Mouse (Mus musculus): ENCODE data around the gene Kin. TPM values are rescaled to one million over a fixed set of nuclear protein-coding genes. Genes with fewer than 3 reads are reported as not detected.

Gene Kin
- polyA plus RNA-seq, 1 experiment from 2014 or later, result 39.9 TPM

DNA sequence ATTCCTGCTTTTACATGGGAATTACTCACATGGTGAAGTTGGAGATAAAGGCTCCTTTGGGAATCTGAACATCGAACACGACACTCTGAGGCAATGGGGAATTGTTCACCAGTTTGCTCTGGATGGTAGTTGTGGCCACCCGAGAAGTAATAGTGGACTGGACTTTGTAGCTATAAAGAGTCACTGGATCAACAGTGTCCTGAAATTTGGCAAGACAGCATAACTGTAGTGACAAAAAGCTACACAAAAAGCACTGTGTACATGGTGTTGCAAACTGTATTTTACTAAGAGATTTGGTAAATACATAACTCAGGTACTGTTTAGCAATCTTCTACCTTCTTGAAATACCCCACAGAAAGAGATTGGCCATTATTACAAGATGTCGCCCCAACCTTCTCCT is 45.7 kb downstream of the Kin start:
- Histone ChIP-seq H3K36me3 (ENCODE audit: control insufficient read depth, insufficient read depth, low read length) (no peaks in the 10 kb centered on the region), H3K9ac (ENCODE audit: low read length) (no peak overlapping the region), H3K27ac (replicated peaks; ENCODE audit: low read depth, low read length) (no peak overlapping the region), H3K4me3 (ENCODE audit: low read depth, low read length) (no peak overlapping the region), H3K27me3 (ENCODE audit: control insufficient read depth, insufficient read depth, low read length) (no peaks in the 10 kb centered on the region), H3K9me3 (ENCODE audit: control insufficient read depth, low read length) (no peaks in the 10 kb centered on the region), H3K4me1 (ENCODE audit: control insufficient read depth, insufficient read depth, low read length) (no peaks in the 10 kb centered on the region), H3K4me2 (ENCODE audit: low read depth, severe bottlenecking) (no peak overlapping the region)
- no peak for ATAC-seq (ENCODE audit: insufficient number of reproducible peaks, low FRiP score, low TSS enrichment, low read depth)
- no peak for DNase-seq (ENCODE audit: low spot score)
- WGBS, result 92% methylated on average over 4 of the region's 4 CpGs

DNA sequence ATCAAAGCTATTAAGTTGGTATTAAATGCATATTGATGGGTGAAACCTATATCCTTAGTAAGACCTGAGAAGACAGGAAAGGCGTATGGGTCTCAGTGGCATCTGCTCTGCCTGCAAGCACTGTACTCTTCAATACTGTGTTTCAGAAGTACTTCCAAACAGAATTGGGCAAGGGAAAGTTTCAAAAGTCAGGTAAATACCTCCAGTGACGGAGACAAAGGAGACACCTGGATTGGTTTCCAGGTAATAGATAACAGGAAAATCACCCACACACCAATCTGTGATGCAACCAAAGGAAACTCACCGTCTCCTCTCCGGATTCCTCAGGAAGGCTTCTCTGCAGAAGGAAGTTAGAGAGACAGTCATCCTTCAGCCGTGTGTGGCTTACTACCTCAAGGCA is 47.1 kb downstream of the Kin start:
- Histone ChIP-seq H3K27ac (replicated peaks; ENCODE audit: low read depth, low read length) (no peak overlapping the region), H3K9me3 (ENCODE audit: control insufficient read depth, low read length) (no peaks in the 10 kb centered on the region), H3K9ac (ENCODE audit: low read length) (no peak overlapping the region), H3K4me2 (ENCODE audit: low read depth, severe bottlenecking) (no peak overlapping the region), H3K27me3 (ENCODE audit: control insufficient read depth, insufficient read depth, low read length) (no peaks in the 10 kb centered on the region), H3K36me3 (ENCODE audit: control insufficient read depth, insufficient read depth, low read length) (no peaks in the 10 kb centered on the region), H3K4me1 (ENCODE audit: control insufficient read depth, insufficient read depth, low read length) (no peaks in the 10 kb centered on the region), H3K4me3 (ENCODE audit: low read depth, low read length) (no peak overlapping the region)
- ATAC-seq (ENCODE audit: insufficient number of reproducible peaks, low FRiP score, low TSS enrichment, low read depth), result no peak
- DNase-seq (ENCODE audit: low spot score), result no peak
- WGBS, result 93% methylated on average over 5 of the region's 5 CpGs

DNA sequence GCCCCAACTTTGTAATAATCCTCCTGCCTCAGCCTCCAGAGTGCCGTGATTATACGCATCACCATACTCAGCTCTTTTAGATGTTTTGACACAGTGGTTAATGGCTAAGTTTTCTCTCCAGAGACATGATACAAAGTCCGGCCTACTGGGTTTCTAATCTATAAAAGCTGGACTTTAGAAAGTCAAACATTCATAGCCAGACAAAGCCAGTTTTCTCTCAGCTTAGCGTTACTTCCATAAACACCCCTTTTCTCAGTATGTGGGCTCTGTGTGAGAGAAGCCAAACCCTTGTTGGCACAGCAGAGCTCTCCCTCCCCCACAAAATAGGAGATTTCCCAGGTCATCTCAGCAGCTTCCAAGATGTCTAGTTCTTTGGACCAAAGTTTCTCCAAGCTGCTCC is 48.2 kb downstream of the Kin start:
- Histone ChIP-seq H3K9me3 (ENCODE audit: control insufficient read depth, low read length) (no peaks in the 10 kb centered on the region), H3K27me3 (ENCODE audit: control insufficient read depth, insufficient read depth, low read length) (no peaks in the 10 kb centered on the region), H3K9ac (ENCODE audit: low read length) (no peak overlapping the region), H3K4me3 (ENCODE audit: low read depth, low read length) (no peak overlapping the region), H3K36me3 (ENCODE audit: control insufficient read depth, insufficient read depth, low read length) (no peaks in the 10 kb centered on the region), H3K4me2 (ENCODE audit: low read depth, severe bottlenecking) (no peak overlapping the region), H3K4me1 (ENCODE audit: control insufficient read depth, insufficient read depth, low read length) (no peaks in the 10 kb centered on the region), H3K27ac (replicated peaks; ENCODE audit: low read depth, low read length) (no peak overlapping the region)
- no peak for ATAC-seq (ENCODE audit: insufficient number of reproducible peaks, low FRiP score, low TSS enrichment, low read depth)
- 88% methylated on average over 4 of the region's 4 CpGs for WGBS
- DNase-seq (ENCODE audit: low spot score), result no peak

DNA sequence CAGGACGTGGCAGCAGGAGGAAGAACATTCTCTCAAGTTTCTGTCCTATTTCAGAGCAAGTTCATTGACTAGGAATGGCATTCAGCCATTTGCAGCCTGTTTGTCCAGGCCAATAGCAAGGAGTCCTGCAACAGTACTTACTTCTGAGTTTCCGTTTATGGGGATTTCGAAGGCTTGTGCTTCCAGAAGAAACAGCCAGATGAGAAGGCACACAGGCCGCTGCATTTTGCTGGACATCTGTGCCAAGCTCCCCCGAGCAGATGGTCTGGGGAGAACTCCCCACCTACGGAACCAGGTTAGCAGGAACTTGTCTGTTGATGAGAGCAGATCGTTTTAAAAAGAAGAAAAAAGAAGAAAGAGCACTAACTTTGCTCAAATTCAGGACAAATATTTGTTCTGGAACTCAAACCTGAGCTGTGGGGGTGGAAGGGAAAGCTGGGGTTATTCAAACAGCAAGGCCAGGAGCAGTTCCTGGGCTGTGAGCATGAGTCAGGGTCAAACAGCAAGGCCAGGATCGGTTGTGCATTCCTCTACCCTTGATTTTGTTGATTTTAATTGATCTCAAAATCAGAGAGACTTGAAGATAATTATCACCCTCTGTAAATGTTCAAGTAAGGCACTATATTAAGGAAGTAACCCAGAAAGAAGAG is 50.1 kb downstream of the Kin start:
- H3K4me1 ChIP-seq (ENCODE audit: control insufficient read depth, insufficient read depth, low read length), result no peaks in the 10 kb centered on the region
- 72% methylated on average over 8 of the region's 8 CpGs for WGBS
- ATAC-seq (ENCODE audit: insufficient number of reproducible peaks, low FRiP score, low TSS enrichment, low read depth) (no peak), DNase-seq (ENCODE audit: low spot score) (no peak)
- H3K36me3 ChIP-seq (ENCODE audit: control insufficient read depth, insufficient read depth, low read length), result no peaks in the 10 kb centered on the region
- no peaks in the 10 kb centered on the region for H3K27me3 ChIP-seq (ENCODE audit: control insufficient read depth, insufficient read depth, low read length)
- no peaks in the 10 kb centered on the region for H3K9me3 ChIP-seq (ENCODE audit: control insufficient read depth, low read length)
- no peak overlapping the region for H3K9ac ChIP-seq (ENCODE audit: low read length)
- no peak overlapping the region for H3K4me2 ChIP-seq (ENCODE audit: low read depth, severe bottlenecking)
- H3K4me3 ChIP-seq (ENCODE audit: low read depth, low read length), result no peak overlapping the region
- H3K27ac ChIP-seq (replicated peaks; ENCODE audit: low read depth, low read length), result no peak overlapping the region

DNA sequence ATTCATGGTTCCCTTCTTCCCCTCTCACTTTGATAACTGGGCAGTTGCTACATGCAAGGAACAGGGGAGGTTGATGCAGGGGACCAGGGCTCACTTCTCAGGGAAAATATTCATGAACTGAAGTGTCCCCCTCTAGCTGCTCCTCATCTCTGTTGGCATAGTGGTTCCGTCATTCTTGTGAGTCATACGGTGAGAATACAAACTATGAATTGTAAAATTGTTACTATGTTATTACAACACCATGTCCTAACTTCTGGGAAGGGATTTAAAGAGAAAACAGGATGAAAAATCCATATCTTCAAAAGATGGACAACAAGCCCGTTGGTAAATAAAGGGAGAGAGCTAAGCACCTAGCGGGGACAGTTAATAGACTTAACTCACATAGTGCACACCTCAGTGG is 50.9 kb downstream of the Kin start, which contains the start of gene Itih2:
Itih2 (minus strand) TSS at position 101 of the 400 bp plus-strand sequence.
- H3K9me3 ChIP-seq (ENCODE audit: control insufficient read depth, low read length), result no peaks in the 10 kb centered on the region
- H3K27ac ChIP-seq (replicated peaks; ENCODE audit: low read depth, low read length), result no peak within 1 kb of the TSS
- H3K4me1 ChIP-seq (ENCODE audit: control insufficient read depth, insufficient read depth, low read length), result no peaks in the 10 kb centered on the region
- WGBS, result 92% methylated on average over 4 of the region's 4 CpGs
- H3K4me3 ChIP-seq (ENCODE audit: low read depth, low read length), result no peak within 1 kb of the TSS
- no peaks in the 10 kb centered on the region for H3K36me3 ChIP-seq (ENCODE audit: control insufficient read depth, insufficient read depth, low read length)
- H3K27me3 ChIP-seq (ENCODE audit: control insufficient read depth, insufficient read depth, low read length), result no peaks in the 10 kb centered on the region
- DNase-seq (ENCODE audit: low spot score) (no peak), ATAC-seq (ENCODE audit: insufficient number of reproducible peaks, low FRiP score, low TSS enrichment, low read depth) (no peak)
- no peak within 1 kb of the TSS for H3K4me2 ChIP-seq (ENCODE audit: low read depth, severe bottlenecking)
- no peak within 1 kb of the TSS for H3K9ac ChIP-seq (ENCODE audit: low read length)

DNA sequence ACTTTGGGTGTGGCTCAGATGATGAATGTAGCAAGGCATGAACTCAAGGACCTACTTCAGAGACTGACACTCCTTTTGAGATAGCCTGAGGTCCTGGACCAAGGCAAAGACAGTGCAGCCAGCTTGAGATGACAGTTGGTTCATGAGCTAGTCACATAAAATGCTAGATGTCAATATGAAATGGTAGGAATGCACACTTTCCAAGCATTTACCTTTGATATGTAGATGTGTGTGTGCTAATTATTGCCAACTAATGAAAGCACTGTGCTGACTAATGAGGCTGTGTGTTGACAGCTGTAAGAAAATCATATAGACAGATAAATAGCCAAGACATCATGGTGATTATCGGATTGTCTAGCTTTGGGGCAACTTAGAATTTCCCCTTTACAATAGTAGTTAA is 51.7 kb downstream of the Kin start:
- 86% methylated on average over 1 of the region's 1 CpGs for WGBS
- Histone ChIP-seq H3K4me3 (ENCODE audit: low read depth, low read length) (no peak overlapping the region), H3K27ac (replicated peaks; ENCODE audit: low read depth, low read length) (no peak overlapping the region), H3K36me3 (ENCODE audit: control insufficient read depth, insufficient read depth, low read length) (no peaks in the 10 kb centered on the region), H3K27me3 (ENCODE audit: control insufficient read depth, insufficient read depth, low read length) (no peaks in the 10 kb centered on the region), H3K9ac (ENCODE audit: low read length) (no peak overlapping the region), H3K4me2 (ENCODE audit: low read depth, severe bottlenecking) (no peak overlapping the region), H3K9me3 (ENCODE audit: control insufficient read depth, low read length) (no peaks in the 10 kb centered on the region), H3K4me1 (ENCODE audit: control insufficient read depth, insufficient read depth, low read length) (no peaks in the 10 kb centered on the region)
- no peak for DNase-seq (ENCODE audit: low spot score)
- no peak for ATAC-seq (ENCODE audit: insufficient number of reproducible peaks, low FRiP score, low TSS enrichment, low read depth)

DNA sequence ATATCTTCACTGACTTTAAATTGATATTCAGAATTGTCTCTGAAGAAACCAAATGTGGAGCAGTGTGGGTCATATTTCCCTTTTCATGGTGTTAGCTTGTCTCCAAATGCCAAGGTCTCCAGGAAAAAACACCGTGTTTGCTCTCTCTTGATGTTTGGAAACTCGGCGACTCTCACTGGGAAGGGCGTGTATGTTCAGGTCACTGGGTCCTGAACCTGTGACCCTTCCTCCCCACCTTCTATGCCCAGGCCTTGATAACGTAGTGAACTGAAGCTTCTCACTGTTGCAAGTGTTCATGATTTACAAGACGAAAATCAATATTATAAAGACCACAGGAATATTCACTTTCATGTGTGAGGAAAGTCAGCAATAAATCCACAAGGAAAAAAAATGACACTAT is 53.5 kb downstream of the Kin start:
- H3K27ac ChIP-seq (replicated peaks; ENCODE audit: low read depth, low read length), result no peak overlapping the region
- no peaks in the 10 kb centered on the region for H3K27me3 ChIP-seq (ENCODE audit: control insufficient read depth, insufficient read depth, low read length)
- no peaks in the 10 kb centered on the region for H3K36me3 ChIP-seq (ENCODE audit: control insufficient read depth, insufficient read depth, low read length)
- 76% methylated on average over 6 of the region's 6 CpGs for WGBS
- H3K9me3 ChIP-seq (ENCODE audit: control insufficient read depth, low read length), result no peaks in the 10 kb centered on the region
- DNase-seq (ENCODE audit: low spot score) (no peak), ATAC-seq (ENCODE audit: insufficient number of reproducible peaks, low FRiP score, low TSS enrichment, low read depth) (no peak)
- no peak overlapping the region for H3K4me2 ChIP-seq (ENCODE audit: low read depth, severe bottlenecking)
- no peak overlapping the region for H3K4me3 ChIP-seq (ENCODE audit: low read depth, low read length)
- no peak overlapping the region for H3K9ac ChIP-seq (ENCODE audit: low read length)
- H3K4me1 ChIP-seq (ENCODE audit: control insufficient read depth, insufficient read depth, low read length), result no peaks in the 10 kb centered on the region

DNA sequence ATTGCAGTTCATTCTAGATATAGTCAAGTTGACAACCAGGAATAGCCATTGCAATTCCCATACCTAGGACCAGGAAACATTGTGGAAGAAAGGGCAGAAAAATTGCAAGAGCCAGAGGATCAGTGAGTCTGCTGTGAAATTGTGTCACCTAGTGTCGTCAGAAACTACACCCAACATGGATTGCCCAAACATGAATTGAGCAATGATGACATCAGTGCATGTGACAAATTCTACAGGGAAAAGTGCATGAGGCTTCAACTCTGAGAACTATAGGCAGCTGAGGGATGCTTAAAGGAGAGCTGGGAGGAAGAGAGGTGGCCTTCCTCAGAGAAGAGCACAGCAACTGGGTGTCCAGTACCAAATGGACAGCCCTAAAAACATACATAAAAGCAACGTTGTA is 56.9 kb downstream of the Kin start:
- Histone ChIP-seq H3K9ac (ENCODE audit: low read length) (no peak overlapping the region), H3K4me3 (ENCODE audit: low read depth, low read length) (no peak overlapping the region), H3K9me3 (ENCODE audit: control insufficient read depth, low read length) (no peaks in the 10 kb centered on the region), H3K27me3 (ENCODE audit: control insufficient read depth, insufficient read depth, low read length) (no peaks in the 10 kb centered on the region), H3K4me2 (ENCODE audit: low read depth, severe bottlenecking) (no peak overlapping the region), H3K4me1 (ENCODE audit: control insufficient read depth, insufficient read depth, low read length) (no peaks in the 10 kb centered on the region), H3K27ac (replicated peaks; ENCODE audit: low read depth, low read length) (no peak overlapping the region), H3K36me3 (ENCODE audit: control insufficient read depth, insufficient read depth, low read length) (no peaks in the 10 kb centered on the region)
- no peak for DNase-seq (ENCODE audit: low spot score)
- 82% methylated on average over 2 of the region's 2 CpGs for WGBS
- ATAC-seq (ENCODE audit: insufficient number of reproducible peaks, low FRiP score, low TSS enrichment, low read depth), result no peak

DNA sequence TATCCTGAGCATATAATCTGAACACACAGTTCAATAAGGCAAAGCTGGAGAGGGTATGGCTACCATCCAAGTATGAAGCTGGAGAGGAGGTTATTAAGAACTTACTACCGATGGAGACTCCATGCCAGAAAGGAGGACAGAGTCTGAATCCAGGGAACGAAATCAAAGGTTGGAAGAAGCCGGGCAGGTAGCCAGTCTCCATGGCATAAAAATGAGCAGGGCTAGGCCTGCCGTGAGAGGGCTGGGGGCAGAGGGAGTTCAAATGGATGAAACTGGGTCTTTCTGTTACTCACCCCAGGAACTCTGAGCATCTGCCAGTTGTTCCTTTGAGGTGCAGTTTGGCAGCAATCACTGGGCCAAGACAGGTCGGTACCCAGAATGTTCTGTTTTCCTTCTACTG is 60.1 kb downstream of the Kin start:
- no peaks in the 10 kb centered on the region for H3K9me3 ChIP-seq (ENCODE audit: control insufficient read depth, low read length)
- 77% methylated on average over 5 of the region's 5 CpGs for WGBS
- no peak overlapping the region for H3K4me2 ChIP-seq (ENCODE audit: low read depth, severe bottlenecking)
- no peak overlapping the region for H3K9ac ChIP-seq (ENCODE audit: low read length)
- no peak overlapping the region for H3K4me3 ChIP-seq (ENCODE audit: low read depth, low read length)
- H3K36me3 ChIP-seq (ENCODE audit: control insufficient read depth, insufficient read depth, low read length), result no peaks in the 10 kb centered on the region
- H3K27ac ChIP-seq (replicated peaks; ENCODE audit: low read depth, low read length), result no peak overlapping the region
- peaks cover 3% of the 10 kb centered on the region; the same call in 1 of the 2 replicates for H3K4me1 ChIP-seq (ENCODE audit: control insufficient read depth, insufficient read depth, low read length)
- ATAC-seq (ENCODE audit: insufficient number of reproducible peaks, low FRiP score, low TSS enrichment, low read depth), result no peak
- no peaks in the 10 kb centered on the region for H3K27me3 ChIP-seq (ENCODE audit: control insufficient read depth, insufficient read depth, low read length)
- DNase-seq (ENCODE audit: low spot score), result no peak
